Mouse (Mus musculus): ENCODE results near the gene Psmg1. TPM values are rescaled to one million over a fixed set of nuclear protein-coding genes. Genes with fewer than 3 reads are reported as not detected.

Psmg1 gene
- polyA plus RNA-seq, 1 experiment from 2014 or later = 70.5 TPM

GRCm38 (mm10) chr16:95955716-95956346 lies 34.9 kb downstream of the Psmg1 start:
- Histone ChIP-seq H3K4me2 (replicated peaks) (no peak overlapping the region), H3K4me1 (no peaks in the 10 kb centered on the region), H3K27me3 (no peaks in the 10 kb centered on the region), H3K36me3 (no peaks in the 10 kb centered on the region), H3K9me3 (replicated peaks) (no peaks in the 10 kb centered on the region), H3K27ac (no peak overlapping the region), H3K4me3 (no peak overlapping the region), H3K9ac (no peak overlapping the region)
- WGBS = 79% methylated on average over 5 of the region's 5 CpGs
- no peak for ATAC-seq (ENCODE audit: low FRiP score)

GRCm38 (mm10) chr16:95954341-95954740 lies 36.4 kb downstream of the Psmg1 start:
- no peak overlapping the region for H3K4me3 ChIP-seq
- WGBS = 88% methylated on average over 3 of the region's 3 CpGs
- H3K9me3 ChIP-seq (replicated peaks) = no peaks in the 10 kb centered on the region
- H3K27me3 ChIP-seq = no peaks in the 10 kb centered on the region
- no peak overlapping the region for H3K9ac ChIP-seq
- H3K4me1 ChIP-seq = no peaks in the 10 kb centered on the region
- no peaks in the 10 kb centered on the region for H3K36me3 ChIP-seq
- ATAC-seq (ENCODE audit: low FRiP score) = no peak
- no peak overlapping the region for H3K4me2 ChIP-seq (replicated peaks)
- no peak overlapping the region for H3K27ac ChIP-seq

GRCm38 (mm10) chr16:95953159-95953650 lies 37.6 kb downstream of the Psmg1 start:
- H3K9me3 ChIP-seq (replicated peaks) = no peaks in the 10 kb centered on the region
- no peak overlapping the region for H3K27ac ChIP-seq
- H3K36me3 ChIP-seq = no peaks in the 10 kb centered on the region
- no peak for ATAC-seq (ENCODE audit: low FRiP score)
- H3K27me3 ChIP-seq = no peaks in the 10 kb centered on the region
- H3K4me2 ChIP-seq (replicated peaks) = no peak overlapping the region
- no peaks in the 10 kb centered on the region for H3K4me1 ChIP-seq
- 91% methylated on average over 4 of the region's 4 CpGs for WGBS
- no peak overlapping the region for H3K9ac ChIP-seq
- no peak overlapping the region for H3K4me3 ChIP-seq

GRCm38 (mm10) chr16:95951471-95951870 lies 39.3 kb downstream of the Psmg1 start:
- H3K4me1 ChIP-seq = no peaks in the 10 kb centered on the region
- WGBS = 94% methylated on average over 2 of the region's 2 CpGs
- ATAC-seq (ENCODE audit: low FRiP score) = no peak
- no peaks in the 10 kb centered on the region for H3K9me3 ChIP-seq (replicated peaks)
- H3K4me3 ChIP-seq = no peak overlapping the region
- H3K9ac ChIP-seq = no peak overlapping the region
- H3K27ac ChIP-seq = no peak overlapping the region
- no peaks in the 10 kb centered on the region for H3K27me3 ChIP-seq
- H3K36me3 ChIP-seq = no peaks in the 10 kb centered on the region
- no peak overlapping the region for H3K4me2 ChIP-seq (replicated peaks)

GRCm38 (mm10) chr16:95945389-95946311 lies 45.1 kb downstream of the Psmg1 start:
- 0 out of 2 replicates have a peak, but pooled peaks have one; percentile 13 for ATAC-seq (ENCODE audit: low FRiP score)
- Histone ChIP-seq H3K27ac (no peak overlapping the region), H3K9ac (no peak overlapping the region), H3K27me3 (no peaks in the 10 kb centered on the region), H3K36me3 (no peaks in the 10 kb centered on the region), H3K4me1 (no peaks in the 10 kb centered on the region), H3K9me3 (replicated peaks) (no peaks in the 10 kb centered on the region), H3K4me2 (replicated peaks) (no peak overlapping the region; the same call in 1 of the 2 replicates), H3K4me3 (no peak overlapping the region)
- 31% methylated on average over 20 of the region's 20 CpGs for WGBS

GRCm38 (mm10) chr16:95943186-95943585 lies 47.6 kb downstream of the Psmg1 start:
- Histone ChIP-seq H3K4me1 (no peaks in the 10 kb centered on the region), H3K9ac (no peak overlapping the region), H3K27me3 (no peaks in the 10 kb centered on the region), H3K36me3 (no peaks in the 10 kb centered on the region), H3K4me3 (no peak overlapping the region), H3K4me2 (replicated peaks) (no peak overlapping the region), H3K9me3 (replicated peaks) (no peaks in the 10 kb centered on the region), H3K27ac (no peak overlapping the region)
- ATAC-seq (ENCODE audit: low FRiP score) = no peak
- 75% methylated on average over 6 of the region's 6 CpGs for WGBS

- Histone ChIP-seq H3K9ac (no peak overlapping the region), H3K4me1 (no peaks in the 10 kb centered on the region), H3K9me3 (replicated peaks) (peaks cover 10% of the 10 kb centered on the region; the same call in 1 of the 2 replicates), H3K36me3 (no peaks in the 10 kb centered on the region), H3K4me3 (no peak overlapping the region), H3K27ac (no peak overlapping the region), H3K4me2 (replicated peaks) (no peak overlapping the region), H3K27me3 (no peaks in the 10 kb centered on the region)
- WGBS = 81% methylated on average over 5 of the region's 5 CpGs
- ATAC-seq (ENCODE audit: low FRiP score) = no peak
Measured at GRCm38 (mm10) chr16:95941575-95941974, 49.2 kb downstream of the Psmg1 start.

GRCm38 (mm10) chr16:95935495-95935961 lies 55.2 kb downstream of the Psmg1 start:
- Histone ChIP-seq H3K9ac (no peak overlapping the region), H3K27me3 (no peaks in the 10 kb centered on the region), H3K27ac (peak overlapping the region; percentile 40; the same call in 1 of the 2 replicates), H3K4me2 (replicated peaks) (no peak overlapping the region), H3K9me3 (replicated peaks) (peaks cover 10% of the 10 kb centered on the region; the same call in 1 of the 2 replicates), H3K4me1 (peaks cover 3% of the 10 kb centered on the region; the same call in 1 of the 2 replicates), H3K36me3 (no peaks in the 10 kb centered on the region), H3K4me3 (no peak overlapping the region)
- WGBS = 42% methylated on average over 6 of the region's 6 CpGs
- no peak for ATAC-seq (ENCODE audit: low FRiP score)

- Histone ChIP-seq H3K4me1 (peaks cover 3% of the 10 kb centered on the region; the same call in 1 of the 2 replicates), H3K36me3 (no peaks in the 10 kb centered on the region), H3K4me3 (no peak overlapping the region), H3K9me3 (replicated peaks) (peaks cover 8% of the 10 kb centered on the region; the same call in 1 of the 2 replicates), H3K4me2 (replicated peaks) (no peak overlapping the region), H3K27ac (no peak overlapping the region), H3K9ac (no peak overlapping the region), H3K27me3 (no peaks in the 10 kb centered on the region)
- WGBS = 82% methylated on average over 6 of the region's 6 CpGs
- ATAC-seq (ENCODE audit: low FRiP score) = no peak
Measured at GRCm38 (mm10) chr16:95932860-95933259, 57.9 kb downstream of the Psmg1 start.

- H3K4me3 ChIP-seq = no peak overlapping the region
- H3K36me3 ChIP-seq = no peaks in the 10 kb centered on the region
- H3K27me3 ChIP-seq = no peaks in the 10 kb centered on the region
- H3K4me1 ChIP-seq = peaks cover 3% of the 10 kb centered on the region; the same call in 1 of the 2 replicates
- 89% methylated on average over 12 of the region's 12 CpGs for WGBS
- no peaks in the 10 kb centered on the region for H3K9me3 ChIP-seq (replicated peaks)
- no peak overlapping the region for H3K9ac ChIP-seq
- H3K4me2 ChIP-seq (replicated peaks) = no peak overlapping the region
- ATAC-seq (ENCODE audit: low FRiP score) = no peak
- H3K27ac ChIP-seq = no peak overlapping the region
Measured at GRCm38 (mm10) chr16:95931509-95931908, 59.3 kb downstream of the Psmg1 start.
